Mouse (Mus musculus) kidney, adult 2 months (tissue): ENCODE results near the gene Bbx.

ENCODE experiments used
- CTCF ChIP-seq: fragments of 200-500 bp; conservative IDR thresholded peaks from 2 replicates; pipeline ENCODE4 v1.5.1; 2011; ENCODE audit warnings: low read depth, mild to moderate bottlenecking, control low read depth, low read length, moderate library complexity, mixed read lengths; ENCODE audit not compliant: insufficient read depth, insufficient read length
- POLR2A ChIP-seq: fragments of 200-500 bp; IDR thresholded peaks from one replicate; pipeline ENCODE4 v1.6.1; 2011; ENCODE audit warnings: low read depth, low read length, control low read depth

DNA sequence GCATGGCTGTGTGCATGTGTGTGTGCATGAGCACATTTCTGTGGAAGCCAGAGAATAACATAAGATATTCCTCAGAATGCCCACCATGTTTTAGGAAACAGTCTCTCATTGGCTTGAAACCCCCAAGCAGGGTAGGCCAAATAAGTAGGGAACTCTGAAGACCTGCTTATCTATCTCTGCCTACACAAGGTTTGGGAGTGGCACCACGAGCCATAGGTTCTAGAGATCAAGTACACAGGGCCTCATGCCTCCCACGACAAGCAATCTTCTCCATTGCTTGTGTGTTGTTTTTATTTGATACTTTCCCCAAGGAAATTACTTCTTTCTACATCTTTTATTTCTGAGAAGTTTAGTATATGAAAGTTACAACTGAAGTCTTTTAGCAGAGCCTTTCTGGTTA is 61.8 kb downstream of the Bbx start:
- TF ChIP-seq POLR2A (no peak), CTCF (no peak)
